Mouse (Mus musculus) kidney, postnatal 36 days (tissue): ENCODE data around the gene 1700123O20Rik.

Experiments
- DNase-seq, 2 experiments: peaks; one replicate each; pipeline ENCODE4 v3.0.0; 2021 to 2022; ENCODE audit warnings: mixed read lengths in 2 of 2

Gene 1700123O20Rik

GRCm38 (mm10) chr14:54686063-54686521 lies at the start of gene 1700123O20Rik:
TSS of gene 1700123O20Rik (plus strand) at chr14:54686216.
- peak in 1 of 2 experiments; percentile 82 for DNase-seq

DNA sequence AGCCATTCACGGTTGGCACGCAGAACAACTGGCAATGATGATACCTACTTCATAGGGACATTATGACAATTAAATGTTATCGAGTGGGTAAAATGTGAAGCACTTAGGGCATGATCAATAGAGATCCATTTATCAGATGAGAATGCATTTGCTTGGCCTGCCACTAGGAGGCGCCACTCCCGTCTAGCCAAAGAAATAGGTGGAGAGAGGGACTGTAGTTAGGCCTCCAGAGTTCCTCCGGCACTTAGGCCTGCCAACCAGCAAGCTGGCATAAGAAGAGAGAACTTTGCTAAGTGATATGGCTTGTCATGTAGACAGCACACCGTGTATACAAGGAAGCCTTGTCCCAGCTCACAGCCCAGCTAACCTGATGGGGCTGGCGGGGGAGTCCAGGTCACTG lies 49.1 kb upstream of the 1700123O20Rik start:
- peak; percentile 32 to 77 for DNase-seq

GRCm38 (mm10) chr14:54638210-54638609 lies 47.8 kb upstream of the 1700123O20Rik start:
- no peak for DNase-seq

DNA sequence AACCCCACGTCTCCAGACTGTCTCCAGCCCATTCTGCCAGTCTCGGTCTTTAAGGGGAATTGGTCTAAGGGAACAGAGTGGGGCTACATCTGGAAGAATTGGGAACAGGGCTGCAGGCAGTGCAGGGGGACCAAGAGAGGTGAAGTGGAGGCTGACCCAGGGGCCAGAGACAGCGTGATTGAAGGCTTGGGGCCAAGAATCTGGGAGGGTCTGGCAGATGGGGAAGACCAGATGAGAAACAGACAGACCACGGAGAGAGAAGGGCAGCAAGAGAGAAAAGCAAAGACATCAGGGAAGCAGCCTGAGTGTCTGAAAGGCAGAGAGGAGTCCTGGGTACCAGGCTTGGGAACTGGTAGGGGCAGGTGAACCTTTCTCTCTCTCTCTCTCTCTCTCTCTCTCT lies 45.9 kb upstream of the 1700123O20Rik start:
- no peak for DNase-seq

DNA sequence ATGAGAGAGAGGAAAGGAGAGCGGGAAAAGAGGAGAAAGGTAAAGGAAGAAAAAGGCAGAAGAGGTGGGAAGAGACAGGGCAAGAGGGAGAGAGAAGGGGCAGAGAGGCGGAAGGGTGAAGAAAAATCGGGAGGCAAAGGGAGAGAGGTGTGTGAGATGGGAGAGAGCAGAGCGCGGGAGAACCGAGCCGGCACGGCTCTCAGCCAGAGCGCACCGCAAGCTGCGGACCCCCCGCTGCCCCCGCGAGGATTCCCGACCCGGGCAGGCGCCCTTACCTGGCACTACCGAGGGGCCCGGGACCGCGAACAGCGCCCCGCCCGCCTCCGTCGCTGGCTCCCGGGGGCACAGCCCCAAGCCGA lies 45.1 kb upstream of the 1700123O20Rik start, which contains the start of gene Gm17606:
TSS of gene Gm17606 (plus strand) at position 7 of the 359 bp plus-strand sequence.
- DNase-seq: no peak

DNA sequence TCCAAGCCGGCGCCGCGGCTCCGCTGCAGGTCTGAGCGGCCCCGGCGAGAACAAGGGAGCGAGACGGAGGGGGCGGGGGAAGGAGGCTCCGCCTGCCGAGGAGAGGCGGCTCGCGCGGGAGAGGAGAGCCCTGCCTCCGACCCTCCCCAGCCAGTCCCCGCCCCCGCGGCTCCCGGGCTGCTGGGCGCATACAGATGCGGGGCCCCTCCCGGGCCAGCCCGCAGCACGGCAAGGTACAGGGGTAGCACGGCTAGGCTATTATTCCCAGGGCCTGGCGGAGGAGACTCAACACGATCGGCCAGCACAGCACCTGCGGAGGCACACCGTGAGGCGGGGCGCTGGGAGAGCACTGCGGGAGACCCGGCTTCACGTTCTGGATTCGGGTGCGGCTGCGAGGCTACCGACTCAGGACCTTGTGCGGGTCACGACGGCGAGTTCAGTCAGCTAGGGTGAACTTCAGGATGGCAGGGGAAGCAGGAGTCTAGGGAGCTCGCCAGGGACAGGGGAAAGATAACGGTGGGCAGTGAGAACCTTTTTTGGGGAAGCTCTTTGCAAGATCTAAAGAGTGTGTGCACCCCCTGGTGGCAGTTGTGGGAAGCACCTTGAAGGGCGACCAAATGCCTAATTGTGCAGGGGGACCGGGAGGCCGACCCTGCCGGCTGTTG lies 44.6 kb upstream of the 1700123O20Rik start, which contains the start of gene Cdh24:
TSS of gene Cdh24 (minus strand) at position 60 of the 665 bp plus-strand sequence.
- DNase-seq: peak; percentile 91 to 95

- DNase-seq: no peak
Measured at GRCm38 (mm10) chr14:54642224-54642944, 43.6 kb upstream of the 1700123O20Rik start.

DNA sequence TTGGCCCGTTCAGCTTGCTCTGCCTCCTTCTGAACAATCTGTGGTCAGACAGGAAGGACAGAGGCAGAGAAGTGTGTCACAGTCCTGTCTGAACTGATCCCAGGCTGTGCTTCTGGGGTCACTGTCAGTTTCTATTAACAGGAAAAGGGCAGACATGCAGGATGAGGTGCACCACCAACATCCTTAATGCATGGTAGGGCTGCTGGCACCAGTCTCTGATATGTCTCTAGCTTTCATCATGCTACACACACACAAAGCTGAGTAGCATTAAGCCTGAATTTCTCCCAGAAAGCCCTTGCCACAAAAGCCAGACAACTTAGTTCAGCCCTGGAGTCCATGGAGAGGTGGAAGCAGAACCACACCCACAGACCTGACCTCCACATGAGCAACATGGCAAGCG lies 43.0 kb upstream of the 1700123O20Rik start:
- no peak for DNase-seq

DNA sequence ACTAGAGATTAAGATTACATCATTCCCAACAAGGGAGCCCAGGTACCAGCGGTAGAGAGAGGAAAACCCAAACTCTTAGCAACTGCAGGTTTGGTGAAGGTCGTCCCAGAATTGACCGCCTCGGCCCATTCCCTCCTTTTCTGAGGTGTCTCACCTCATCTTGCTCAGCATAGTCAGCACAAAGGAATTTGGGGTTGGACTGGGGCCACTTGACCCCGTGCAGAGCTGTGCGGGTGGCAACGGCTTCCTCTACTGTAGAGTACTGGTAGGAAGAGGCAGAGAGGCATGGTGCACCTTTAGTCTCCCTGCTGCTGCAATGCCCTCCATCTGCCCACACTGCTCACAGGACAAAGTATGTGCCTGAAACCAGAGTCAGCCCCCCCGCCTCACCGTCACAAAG lies 41.7 kb upstream of the 1700123O20Rik start:
- DNase-seq: no peak

- DNase-seq: no peak
Measured at GRCm38 (mm10) chr14:54646455-54646854, 39.6 kb upstream of the 1700123O20Rik start.

- no peak for DNase-seq
Measured at GRCm38 (mm10) chr14:54646898-54647636, 38.9 kb upstream of the 1700123O20Rik start.

- DNase-seq: no peak
Measured at GRCm38 (mm10) chr14:54647900-54648299, 38.1 kb upstream of the 1700123O20Rik start.

DNA sequence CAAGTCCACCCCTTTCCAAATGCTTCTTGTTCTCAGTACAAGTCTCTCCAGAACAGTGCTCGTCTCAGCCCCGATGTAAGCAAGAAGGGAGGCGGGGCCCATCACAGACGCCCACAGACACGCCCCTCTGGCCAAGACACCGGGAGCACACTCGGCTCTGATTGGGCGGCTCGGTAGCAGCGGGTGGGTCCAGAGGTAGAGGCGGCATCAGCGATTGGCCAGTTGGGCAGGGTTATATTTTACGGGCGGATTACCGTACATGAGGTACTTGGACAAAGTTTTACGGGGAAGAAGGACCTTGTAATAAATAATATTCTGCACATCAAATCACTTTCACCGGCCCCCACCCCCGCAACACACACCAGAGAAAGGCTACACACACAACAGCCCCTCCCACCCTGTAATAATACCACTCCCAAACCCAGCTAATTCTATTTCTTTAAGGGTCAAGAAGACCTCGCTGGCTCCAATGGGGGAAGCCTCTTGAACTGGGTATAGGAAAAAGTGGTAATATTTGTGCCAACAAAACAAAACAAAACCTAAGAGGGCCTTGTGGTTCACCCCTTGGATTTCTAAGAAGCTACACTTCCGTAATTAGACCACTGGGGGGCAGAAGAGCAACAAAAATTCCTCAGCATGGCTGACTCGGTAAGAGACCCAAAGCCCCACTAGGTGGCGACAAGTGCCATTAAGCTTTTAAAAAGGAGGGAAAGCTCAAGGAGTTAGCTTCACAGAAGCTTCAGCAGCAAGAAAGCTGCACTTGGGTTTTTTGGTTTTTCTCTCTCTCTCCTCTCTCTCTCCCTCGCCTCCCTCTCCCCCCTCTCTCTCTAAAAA lies 35.2 kb upstream of the 1700123O20Rik start:
- peak; percentile 86 to 92 for DNase-seq

DNA sequence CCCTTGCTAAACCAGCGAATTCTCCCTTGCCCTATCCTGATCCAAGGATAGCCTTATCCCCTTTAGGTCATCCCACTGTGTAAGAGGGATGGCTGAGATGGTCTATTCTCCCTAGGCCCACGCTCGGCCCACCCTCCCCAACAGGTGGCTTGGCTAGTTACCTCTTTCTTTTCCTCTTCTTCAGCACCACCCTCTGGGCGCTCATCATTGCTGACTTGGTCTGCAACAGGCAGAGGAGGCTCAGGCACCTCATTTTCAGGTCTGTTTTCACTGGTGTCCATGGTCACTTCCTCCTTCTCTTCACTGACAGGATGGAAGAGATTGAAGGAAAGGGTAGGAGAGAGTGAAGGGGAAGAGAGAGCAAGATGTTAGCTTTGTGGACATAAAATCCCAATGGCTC lies 34.5 kb upstream of the 1700123O20Rik start:
- DNase-seq: no peak

DNA sequence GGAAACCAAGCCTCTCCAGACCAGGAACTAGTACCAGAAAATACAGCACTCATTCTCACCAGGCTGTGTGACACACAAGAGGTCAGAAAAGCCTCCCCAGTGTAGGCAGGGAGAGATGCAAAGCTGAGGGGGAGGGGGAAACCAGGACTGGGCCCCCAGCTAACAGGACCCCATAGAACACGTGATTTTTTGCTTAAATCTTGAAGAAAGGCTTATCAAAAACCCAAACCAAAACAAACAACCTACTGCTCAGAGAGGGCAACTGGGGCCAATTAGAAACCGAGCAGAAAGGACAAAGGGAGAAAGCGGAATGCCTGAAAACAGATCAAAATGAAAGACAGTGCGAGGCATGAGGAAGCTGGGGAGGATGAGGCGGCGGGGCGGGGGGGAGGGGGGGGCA lies 33.2 kb upstream of the 1700123O20Rik start:
- DNase-seq: no peak

DNA sequence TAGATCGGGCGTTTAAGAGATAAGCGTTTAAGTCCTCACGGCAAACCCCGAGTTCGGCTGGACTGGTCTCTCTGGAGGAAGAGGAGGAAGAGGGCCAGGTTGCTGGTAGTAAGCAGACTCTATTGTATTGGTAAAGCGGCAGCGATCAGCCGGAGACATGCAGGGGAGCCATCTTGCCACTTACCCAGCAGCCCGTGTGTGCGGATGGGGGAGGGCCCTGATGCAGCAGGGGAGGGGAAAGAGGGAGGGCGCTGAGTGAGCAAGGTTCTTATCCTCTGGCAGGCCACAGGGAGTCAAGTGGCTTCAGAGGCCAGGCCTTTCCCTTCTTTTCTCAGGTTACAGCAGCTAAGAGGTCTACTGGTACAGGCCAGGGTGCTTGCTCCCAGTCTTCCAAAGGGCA lies 32.5 kb upstream of the 1700123O20Rik start:
- peak; percentile 91 to 95 for DNase-seq

GRCm38 (mm10) chr14:54660009-54660408 lies 26.0 kb upstream of the 1700123O20Rik start:
- DNase-seq: peak in 1 of 2 experiments; percentile 26

DNA sequence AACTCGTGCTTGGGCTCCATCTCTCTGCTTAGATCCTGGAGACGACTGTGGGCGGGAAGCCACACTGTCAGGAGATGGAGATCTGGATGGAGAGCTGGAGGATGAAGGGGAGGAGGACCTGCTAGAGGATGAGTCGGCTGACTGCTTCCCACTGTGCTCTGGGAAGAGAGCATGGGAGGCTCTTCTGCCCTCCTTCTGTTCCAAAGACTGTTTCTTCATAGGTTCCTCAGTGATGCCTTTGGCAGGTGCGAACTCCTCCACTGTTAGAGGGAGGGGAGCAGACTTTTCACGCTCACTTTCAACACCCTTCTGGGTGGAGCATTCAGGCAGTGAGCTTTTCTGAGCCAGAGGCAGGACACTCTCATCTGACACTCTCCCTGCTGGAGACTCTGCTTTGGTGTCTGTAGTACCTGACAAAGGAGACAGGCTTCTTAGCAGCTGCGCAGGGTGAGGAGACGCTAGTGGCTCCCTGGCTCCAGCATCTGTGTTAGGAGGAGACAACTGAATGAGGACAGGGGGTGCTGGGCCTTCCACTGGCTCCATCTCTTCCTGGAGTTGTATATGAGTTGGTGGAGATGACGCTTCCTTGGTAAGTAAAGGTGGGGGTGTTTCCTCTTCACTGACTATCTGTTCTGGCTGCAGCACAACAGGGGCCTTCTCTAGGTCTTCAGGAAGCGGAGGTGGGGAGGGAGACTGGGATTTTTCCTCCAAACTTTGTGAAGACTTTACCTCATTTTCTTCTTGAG lies 21.4 kb upstream of the 1700123O20Rik start:
- DNase-seq: no peak

GRCm38 (mm10) chr14:54669381-54669780 lies 16.6 kb upstream of the 1700123O20Rik start:
- DNase-seq: peak; percentile 64 to 82

GRCm38 (mm10) chr14:54674317-54674716 lies 11.7 kb upstream of the 1700123O20Rik start:
- no peak for DNase-seq

GRCm38 (mm10) chr14:54676290-54676689 lies 9.7 kb upstream of the 1700123O20Rik start:
- no peak for DNase-seq
